Mouse (Mus musculus): ENCODE measurements around the gene Adamtsl1.

- TF ChIP-seq CTCF (IDR thresholded peaks at IDR 0.05; ENCODE audit: extremely low read depth, insufficient read depth, insufficient read length, insufficient replicate concordance) (no peak), POLR2A (IDR thresholded peaks at IDR 0.05; ENCODE audit: low read depth, low read length) (no peak)
Observed at GRCm38 (mm10) chr4:86203288-86203687, 689.3 kb downstream of the Adamtsl1 start.

Measured in spleen, adult 2 months (tissue).